In genomic region chr6:116339088-116339487, GRCm38 (mm10) we compare ENCODE assay signal across 11 mouse cellular contexts. TPM values are rescaled to one million over a fixed set of nuclear protein-coding genes. Genes with fewer than 3 reads are reported as not detected.
DNase-seq lines count a peak whose midpoint lies in the region; ATAC-seq and TF ChIP-seq lines count a peak whose summit lies in the region.
"Had no signal": no experiment of that assay in that cellular context is flagged by ENCODE, and none has a peak within 500 bp of the region (broad histone marks: within the 10 kb centered on the region; RNA-seq: fewer than 3 reads in every experiment).

No protein-coding gene starts in this region.

- H3K27ac ChIP-seq in kidney, embryonic 16.5 days (ENCODE audit: low read length) = no peak overlapping the region
- H3K27ac ChIP-seq in forebrain, embryonic 10.5 days = no peak overlapping the region
- H3K27ac ChIP-seq in intestine, postnatal 0 days (ENCODE audit: low read depth, low read length) = no peak overlapping the region
- H3K27ac ChIP-seq in midbrain, embryonic 15.5 days = no peak overlapping the region
- no peak overlapping the region for H3K27ac ChIP-seq in thymus, adult 2 months (ENCODE audit: control insufficient read depth, insufficient read depth, low read length)

- peaks cover 5% of the 10 kb centered on the region; the same call in 1 of the 2 replicates for H3K4me1 ChIP-seq in kidney, embryonic 16.5 days (ENCODE audit: insufficient read depth, low read length)
- peaks cover 13% of the 10 kb centered on the region for H3K4me1 ChIP-seq in forebrain, embryonic 10.5 days
- 0 out of 2 replicates have a peak, but pooled peaks cover 2% of the 10 kb centered on the region for H3K4me1 ChIP-seq in intestine, postnatal 0 days (replicated peaks; ENCODE audit: control insufficient read depth, insufficient read depth, low read length)
- peaks cover 24% of the 10 kb centered on the region for H3K4me1 ChIP-seq in midbrain, embryonic 15.5 days
- peaks cover 8% of the 10 kb centered on the region for H3K4me1 ChIP-seq in thymus, adult 2 months (replicated peaks; ENCODE audit: control insufficient read depth, insufficient read depth, low read length)

- no peaks in the 10 kb centered on the region for H3K9me3 ChIP-seq in kidney, embryonic 16.5 days (ENCODE audit: low read length)
- H3K9me3 ChIP-seq in forebrain, embryonic 10.5 days = no peaks in the 10 kb centered on the region
- H3K9me3 ChIP-seq in intestine, postnatal 0 days (ENCODE audit: control insufficient read depth) = no peaks in the 10 kb centered on the region
- no peaks in the 10 kb centered on the region for H3K9me3 ChIP-seq in midbrain, embryonic 15.5 days

- no peak for TF ChIP-seq POLR2A in thymus, adult 2 months (IDR thresholded peaks at IDR 0.05; ENCODE audit: control insufficient read depth, extremely low read depth, insufficient read depth, low read length, poor library complexity)

- WGBS in kidney, embryonic 16.5 days = 80% methylated on average over 5 of the region's 5 CpGs
- 90% methylated on average over 5 of the region's 5 CpGs for WGBS in forebrain, embryonic 10.5 days
- WGBS in intestine, postnatal 0 days = 53% methylated on average over 5 of the region's 5 CpGs
- 82% methylated on average over 5 of the region's 5 CpGs for WGBS in midbrain, embryonic 15.5 days
- 96% methylated on average over 5 of the region's 5 CpGs for WGBS in thymus, adult 2 months

- no peak for ATAC-seq in kidney, embryonic 16.5 days (ENCODE audit: low FRiP score, low TSS enrichment)
- ATAC-seq in intestine, postnatal 0 days = no peak
- ATAC-seq in midbrain, embryonic 15.5 days (replicated peaks) = no peak

- 0 out of 2 replicates have a peak overlapping the region, but pooled peaks have one; percentile 1 for H3K4me3 ChIP-seq in kidney, embryonic 16.5 days (ENCODE audit: low read length)
- H3K4me3 ChIP-seq in forebrain, embryonic 10.5 days = peak overlapping the region; percentile 95; the same call in 1 of the 2 replicates
- H3K4me3 ChIP-seq in intestine, postnatal 0 days (ENCODE audit: low read depth, low read length) = peak overlapping the region; percentile 98
- peak overlapping the region; percentile 96 for H3K4me3 ChIP-seq in midbrain, embryonic 15.5 days
- no peak overlapping the region for H3K4me3 ChIP-seq in thymus, adult 2 months (ENCODE audit: control insufficient read depth, insufficient read depth, low read length)

- no peak overlapping the region; the same call in 1 of the 2 replicates for H3K9ac ChIP-seq in kidney, embryonic 16.5 days (replicated peaks; ENCODE audit: low read length)
- no peak overlapping the region for H3K9ac ChIP-seq in intestine, postnatal 0 days (ENCODE audit: low read depth, low read length)
- peak overlapping the region; percentile 14; the same call in 1 of the 2 replicates for H3K9ac ChIP-seq in midbrain, embryonic 15.5 days

- peak overlapping the region; percentile 64 for H3K4me2 ChIP-seq in kidney, embryonic 16.5 days (replicated peaks; ENCODE audit: low read depth, low read length)
- peak overlapping the region; percentile 80 for H3K4me2 ChIP-seq in intestine, postnatal 0 days (replicated peaks; ENCODE audit: low read depth)
- peak overlapping the region; percentile 57 for H3K4me2 ChIP-seq in midbrain, embryonic 15.5 days

- no peak for TF ChIP-seq CTCF in intestine, postnatal 0 days (IDR thresholded peaks at IDR 0.05; ENCODE audit: low read depth)
- no peak for TF ChIP-seq CTCF in thymus, adult 2 months (IDR thresholded peaks at IDR 0.05; ENCODE audit: borderline replicate concordance, control insufficient read depth, extremely low read depth, insufficient read depth, low read length, poor library complexity)

- 0 out of 2 replicates have a peak, but pooled peaks cover 4% of the 10 kb centered on the region for H3K36me3 ChIP-seq in kidney, embryonic 16.5 days (ENCODE audit: insufficient read depth, low read length)
- H3K36me3 ChIP-seq in forebrain, embryonic 10.5 days (replicated peaks) = 0 out of 2 replicates have a peak, but pooled peaks cover 4% of the 10 kb centered on the region
- H3K36me3 ChIP-seq in intestine, postnatal 0 days (ENCODE audit: control insufficient read depth, insufficient read depth) = no peaks in the 10 kb centered on the region
- peaks cover 3% of the 10 kb centered on the region; the same call in 1 of the 2 replicates for H3K36me3 ChIP-seq in midbrain, embryonic 15.5 days (replicated peaks)
- no peaks in the 10 kb centered on the region for H3K36me3 ChIP-seq in thymus, adult 2 months (ENCODE audit: control insufficient read depth, insufficient read depth, low read length)

- 0 out of 2 replicates have a peak, but pooled peaks cover 3% of the 10 kb centered on the region for H3K27me3 ChIP-seq in kidney, embryonic 16.5 days (ENCODE audit: insufficient read depth, low read length)
- H3K27me3 ChIP-seq in forebrain, embryonic 10.5 days (ENCODE audit: poor library complexity, severe bottlenecking) = peaks cover 15% of the 10 kb centered on the region
- H3K27me3 ChIP-seq in intestine, postnatal 0 days (replicated peaks; ENCODE audit: control insufficient read depth, insufficient read depth, low read length) = no peaks in the 10 kb centered on the region
- no peaks in the 10 kb centered on the region for H3K27me3 ChIP-seq in midbrain, embryonic 15.5 days (replicated peaks)
- peaks cover 6% of the 10 kb centered on the region; the same call in 1 of the 2 replicates for H3K27me3 ChIP-seq in thymus, adult 2 months (ENCODE audit: control insufficient read depth, insufficient read depth, low read length)

- DNase-seq in kidney, postnatal 25 days = no peak
- no peak for DNase-seq in forebrain, embryonic 10.5 days (ENCODE audit: extremely low spot score, low spot score)
- no peak for DNase-seq in right cerebral cortex, postnatal 10 days (ENCODE audit: low spot score in 2 of 2)
- no peak for DNase-seq in frontal cortex, postnatal 25 days (ENCODE audit: low spot score in 2 of 2)
- DNase-seq in thymus, adult 2 months = no peak
- DNase-seq: adrenal gland, postnatal 36 days; kidney, adult 18-20 months; lung, postnatal 14 days had no signal

RNA-seq across cellular contexts. Expression of gene March8, which starts 1.3 kb away (rescaled TPM):
- polyA plus RNA-seq in kidney, embryonic 16.5 days (2015; fragmentation: Nextera tagmentation; extraction: Ambion mirVana) = 40.9 and 42.9 TPM in 2 replicates
- polyA plus RNA-seq in forebrain, embryonic 10.5 days (2016; fragmentation: Nextera tagmentation; extraction: Ambion mirVana) = 25.3 TPM in 2 replicates
- 29.4 and 31.5 TPM in 2 replicates for polyA plus RNA-seq in intestine, postnatal 0 days (2015; fragmentation: Nextera tagmentation; extraction: Ambion mirVana)
- 74.7 and 82.0 TPM in 2 replicates for polyA plus RNA-seq in midbrain, embryonic 15.5 days (2015; fragmentation: Nextera tagmentation; extraction: Ambion mirVana)
- 14.8 and 18.2 TPM in 2 replicates for polyA plus RNA-seq in thymus, adult 2 months (2012; rRNA removed)
